Mouse (Mus musculus): ENCODE data around the gene Igsf9. TPM values are rescaled to one million over a fixed set of nuclear protein-coding genes. Genes with fewer than 3 reads are reported as not detected.

Igsf9 gene
- polyA plus RNA-seq, 1 experiment, result 5.4 TPM

DNA sequence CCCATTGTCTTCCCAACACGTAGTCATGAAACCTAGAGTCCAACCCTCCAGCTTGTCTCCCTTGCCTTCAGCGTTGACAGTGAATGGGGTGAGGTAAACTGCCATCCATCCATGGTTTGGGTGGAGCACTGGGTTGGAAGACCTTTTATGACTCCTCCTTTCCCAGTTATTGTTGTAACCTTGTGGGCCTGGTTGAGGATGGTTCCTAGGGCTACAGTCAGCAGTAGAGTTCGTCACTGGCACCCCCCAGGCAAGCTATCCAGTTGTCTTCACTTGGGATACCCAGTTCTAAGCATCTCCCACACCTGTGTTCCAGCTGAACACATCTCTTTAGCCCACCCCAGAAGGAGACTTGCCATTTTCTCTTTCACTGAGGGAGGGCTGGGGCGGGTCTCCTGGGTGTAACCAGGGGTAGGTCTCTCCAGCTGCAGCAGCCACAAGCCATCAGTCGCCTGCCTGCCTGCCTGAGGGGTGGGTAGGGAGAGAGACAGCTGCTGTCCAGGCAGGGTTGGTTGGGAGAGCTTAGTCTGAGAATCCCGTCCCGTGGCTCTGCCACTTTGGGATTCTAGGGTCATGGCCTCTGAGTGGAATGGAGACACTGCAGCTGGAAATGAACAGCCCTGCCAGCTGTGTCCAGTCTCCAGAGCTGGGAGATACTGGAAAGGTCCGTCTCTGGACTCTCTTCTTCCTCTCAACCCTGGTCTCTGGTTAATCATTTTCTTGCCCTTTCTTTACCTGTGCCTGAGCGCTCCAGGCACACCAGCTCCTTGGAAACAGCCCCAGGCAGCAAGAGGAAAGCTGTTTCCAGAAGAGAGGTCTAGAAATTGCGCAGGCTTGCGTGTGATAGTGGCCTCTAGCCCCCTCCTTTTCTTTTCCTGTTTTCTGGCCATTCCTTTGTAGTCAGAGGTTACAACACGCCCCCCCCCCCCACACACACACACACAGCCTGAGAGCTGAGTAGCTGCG is 20.8 kb downstream of the Igsf9 start:
- TF ChIP-seq POLR2A (IDR thresholded peaks at IDR 0.05; ENCODE audit: low read depth, low read length) (peak; percentile 52; the same call in 1 of the 2 replicates), CTCF (IDR thresholded peaks at IDR 0.05; ENCODE audit: borderline replicate concordance, insufficient read depth, low read length) (no peak)
- Histone ChIP-seq H3K27ac (ENCODE audit: insufficient read depth, low read length) (peak overlapping the region; percentile 94), H3K4me3 (ENCODE audit: insufficient read depth, low read length) (peak overlapping the region; percentile 86), H3K4me1 (ENCODE audit: control insufficient read depth, insufficient read depth, low read length) (peaks cover 3% of the 10 kb centered on the region; the same call in 1 of the 2 replicates)

- peak overlapping the region; percentile 94 for H3K27ac ChIP-seq (ENCODE audit: insufficient read depth, low read length)
- H3K4me1 ChIP-seq (ENCODE audit: control insufficient read depth, insufficient read depth, low read length), result peaks cover 3% of the 10 kb centered on the region; the same call in 1 of the 2 replicates
- H3K4me3 ChIP-seq (ENCODE audit: insufficient read depth, low read length), result peak overlapping the region; percentile 86
- TF ChIP-seq CTCF (IDR thresholded peaks at IDR 0.05; ENCODE audit: borderline replicate concordance, insufficient read depth, low read length) (no peak), POLR2A (IDR thresholded peaks at IDR 0.05; ENCODE audit: low read depth, low read length) (peak; percentile 18; the same call in 1 of the 2 replicates)
Observed at GRCm38 (mm10) chr1:172503111-172503997, 21.8 kb downstream of the Igsf9 start.

- Histone ChIP-seq H3K4me3 (ENCODE audit: insufficient read depth, low read length) (no peak overlapping the region), H3K27ac (ENCODE audit: insufficient read depth, low read length) (no peak overlapping the region), H3K4me1 (ENCODE audit: control insufficient read depth, insufficient read depth, low read length) (peaks cover 3% of the 10 kb centered on the region; the same call in 1 of the 2 replicates)
- TF ChIP-seq POLR2A (IDR thresholded peaks at IDR 0.05; ENCODE audit: low read depth, low read length) (no peak), CTCF (IDR thresholded peaks at IDR 0.05; ENCODE audit: borderline replicate concordance, insufficient read depth, low read length) (no peak)
Observed at GRCm38 (mm10) chr1:172504756-172505155, 23.2 kb downstream of the Igsf9 start.

- Histone ChIP-seq H3K27ac (ENCODE audit: insufficient read depth, low read length) (no peak overlapping the region), H3K4me3 (ENCODE audit: insufficient read depth, low read length) (no peak overlapping the region), H3K4me1 (ENCODE audit: control insufficient read depth, insufficient read depth, low read length) (peaks cover 3% of the 10 kb centered on the region; the same call in 1 of the 2 replicates)
- TF ChIP-seq POLR2A (IDR thresholded peaks at IDR 0.05; ENCODE audit: low read depth, low read length), result peak; percentile 26; the same call in 1 of the 2 replicates
- no peak for TF ChIP-seq CTCF (IDR thresholded peaks at IDR 0.05; ENCODE audit: borderline replicate concordance, insufficient read depth, low read length)
Observed at GRCm38 (mm10) chr1:172507001-172507400, 25.4 kb downstream of the Igsf9 start.

GRCm38 (mm10) chr1:172507701-172508100 is 26.1 kb downstream of the Igsf9 start:
- Histone ChIP-seq H3K4me1 (ENCODE audit: control insufficient read depth, insufficient read depth, low read length) (peaks cover 3% of the 10 kb centered on the region; the same call in 1 of the 2 replicates), H3K4me3 (ENCODE audit: insufficient read depth, low read length) (no peak overlapping the region), H3K27ac (ENCODE audit: insufficient read depth, low read length) (no peak overlapping the region)
- TF ChIP-seq CTCF (IDR thresholded peaks at IDR 0.05; ENCODE audit: borderline replicate concordance, insufficient read depth, low read length), result no peak

DNA sequence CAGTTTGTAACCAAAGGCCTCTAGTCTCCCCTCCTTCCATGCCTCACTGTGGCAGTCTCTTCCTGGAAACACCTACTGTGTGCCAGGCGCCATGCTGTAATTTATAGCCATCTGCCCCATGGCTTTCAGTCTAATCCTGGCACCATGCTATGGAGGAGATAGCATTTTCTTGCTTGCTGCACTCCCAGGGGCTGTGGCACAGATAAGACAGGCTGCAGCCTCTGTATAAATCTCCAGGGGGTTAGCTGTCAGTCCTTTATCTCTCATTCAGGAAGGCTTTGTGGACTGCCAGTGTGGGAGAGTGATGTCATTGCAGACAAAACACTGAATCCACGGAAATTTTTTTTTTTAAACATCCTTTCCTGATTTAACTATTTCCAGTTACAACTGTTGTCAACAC is 26.6 kb downstream of the Igsf9 start:
- H3K27ac ChIP-seq (ENCODE audit: insufficient read depth, low read length), result no peak overlapping the region
- no peak for TF ChIP-seq CTCF (IDR thresholded peaks at IDR 0.05; ENCODE audit: borderline replicate concordance, insufficient read depth, low read length)
- TF ChIP-seq POLR2A (IDR thresholded peaks at IDR 0.05; ENCODE audit: low read depth, low read length), result no peak
- peaks cover 3% of the 10 kb centered on the region; the same call in 1 of the 2 replicates for H3K4me1 ChIP-seq (ENCODE audit: control insufficient read depth, insufficient read depth, low read length)
- H3K4me3 ChIP-seq (ENCODE audit: insufficient read depth, low read length), result no peak overlapping the region

DNA sequence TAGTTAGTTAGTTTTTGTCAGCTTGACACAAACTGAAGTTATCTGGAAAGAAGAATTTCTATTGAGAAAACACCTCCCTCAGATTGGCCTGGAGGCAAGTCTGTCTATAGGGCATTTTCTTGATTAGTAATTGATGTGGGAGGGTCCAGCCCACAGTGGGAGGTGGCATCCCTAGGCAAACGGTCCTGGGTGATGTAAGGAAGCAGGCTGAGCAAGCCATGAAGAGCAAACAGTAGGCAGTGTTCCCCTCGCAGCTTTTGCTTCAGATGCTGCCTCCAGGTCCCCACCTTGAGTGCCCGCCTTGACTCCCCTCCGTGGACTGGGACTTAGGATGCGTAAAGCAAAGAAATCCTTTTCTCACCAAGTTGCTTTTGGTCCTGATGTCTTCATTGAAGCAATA is 27.6 kb downstream of the Igsf9 start:
- TF ChIP-seq POLR2A (IDR thresholded peaks at IDR 0.05; ENCODE audit: low read depth, low read length) (no peak), CTCF (IDR thresholded peaks at IDR 0.05; ENCODE audit: borderline replicate concordance, insufficient read depth, low read length) (no peak)
- Histone ChIP-seq H3K27ac (ENCODE audit: insufficient read depth, low read length) (no peak overlapping the region), H3K4me3 (ENCODE audit: insufficient read depth, low read length) (no peak overlapping the region)

GRCm38 (mm10) chr1:172509983-172510382 is 28.4 kb downstream of the Igsf9 start:
- H3K4me1 ChIP-seq (ENCODE audit: control insufficient read depth, insufficient read depth, low read length), result no peaks in the 10 kb centered on the region
- H3K4me3 ChIP-seq (ENCODE audit: insufficient read depth, low read length), result no peak overlapping the region
- H3K27ac ChIP-seq (ENCODE audit: insufficient read depth, low read length), result no peak overlapping the region
- no peak for TF ChIP-seq CTCF (IDR thresholded peaks at IDR 0.05; ENCODE audit: borderline replicate concordance, insufficient read depth, low read length)

More for the DNA sequence above, 27.6 kb downstream of the Igsf9 start:
- no peaks in the 10 kb centered on the region for H3K4me1 ChIP-seq (ENCODE audit: control insufficient read depth, insufficient read depth, low read length)

DNA sequence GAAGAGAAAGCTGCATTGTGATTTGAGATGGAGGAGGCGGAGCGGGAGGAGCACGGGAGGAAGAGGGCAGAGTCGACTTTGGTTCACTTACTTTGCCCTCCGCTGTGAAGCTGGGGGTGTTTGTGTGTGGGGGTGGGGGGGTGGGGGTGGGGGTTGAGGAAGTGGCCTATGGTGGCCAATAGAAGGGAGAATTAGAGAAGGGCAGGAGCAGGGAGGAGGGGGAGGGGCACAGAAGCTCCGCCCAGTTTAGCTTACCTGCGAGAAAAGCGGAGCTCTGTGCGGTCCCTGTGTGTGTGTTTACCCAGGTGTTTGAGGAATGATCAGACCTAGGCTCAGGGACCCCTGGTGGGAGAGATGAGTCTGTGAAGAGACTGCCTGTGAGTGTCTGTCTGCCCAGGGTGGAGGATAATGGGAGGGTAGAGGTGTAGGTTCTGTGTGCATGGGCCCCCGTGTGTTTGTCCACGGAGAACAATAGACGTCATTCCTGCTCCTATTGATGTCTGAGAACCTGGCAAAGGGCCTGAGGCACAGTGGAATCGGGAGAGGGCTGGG is 28.9 kb downstream of the Igsf9 start:
- H3K4me3 ChIP-seq (ENCODE audit: insufficient read depth, low read length), result no peak overlapping the region
- no peaks in the 10 kb centered on the region for H3K4me1 ChIP-seq (ENCODE audit: control insufficient read depth, insufficient read depth, low read length)
- no peak overlapping the region for H3K27ac ChIP-seq (ENCODE audit: insufficient read depth, low read length)
- TF ChIP-seq POLR2A (IDR thresholded peaks at IDR 0.05; ENCODE audit: low read depth, low read length) (no peak), CTCF (IDR thresholded peaks at IDR 0.05; ENCODE audit: borderline replicate concordance, insufficient read depth, low read length) (no peak)

Data from embryonic fibroblast, embryonic 13.5 days (primary cell).